Mouse (Mus musculus): ENCODE data around the gene Lnx1. TPM values are rescaled to one million over a fixed set of nuclear protein-coding genes. Genes with fewer than 3 reads are reported as not detected.

Gene Lnx1
- polyA plus RNA-seq, 1 experiment from 2014 or later, result 0.72 TPM

- Histone ChIP-seq H3K27ac (no peak overlapping the region), H3K4me3 (no peak overlapping the region), H3K27me3 (ENCODE audit: insufficient read depth, poor library complexity, severe bottlenecking) (no peaks in the 10 kb centered on the region), H3K36me3 (no peaks in the 10 kb centered on the region), H3K9me3 (no peaks in the 10 kb centered on the region), H3K4me1 (replicated peaks) (no peaks in the 10 kb centered on the region)
- no peak for DNase-seq (ENCODE audit: low spot score)
- WGBS, result 79% methylated on average over 18 of the region's 18 CpGs
Observed at GRCm38 (mm10) chr5:74613491-74614151, 89.1 kb downstream of the Lnx1 start.

- no peaks in the 10 kb centered on the region for H3K36me3 ChIP-seq
- WGBS, result 91% methylated on average over 5 of the region's 5 CpGs
- H3K27me3 ChIP-seq (ENCODE audit: insufficient read depth, poor library complexity, severe bottlenecking), result no peaks in the 10 kb centered on the region
Observed at GRCm38 (mm10) chr5:74612713-74613112, 90.0 kb downstream of the Lnx1 start.

GRCm38 (mm10) chr5:74610511-74610910 lies 92.2 kb downstream of the Lnx1 start:
- Histone ChIP-seq H3K9me3 (no peaks in the 10 kb centered on the region), H3K4me1 (replicated peaks) (no peaks in the 10 kb centered on the region), H3K27me3 (ENCODE audit: insufficient read depth, poor library complexity, severe bottlenecking) (no peaks in the 10 kb centered on the region), H3K36me3 (no peaks in the 10 kb centered on the region), H3K4me3 (no peak overlapping the region), H3K27ac (no peak overlapping the region)
- DNase-seq (ENCODE audit: low spot score), result no peak
- 90% methylated on average over 10 of the region's 10 CpGs for WGBS

More at GRCm38 (mm10) chr5:74612713-74613112, 90.0 kb downstream of the Lnx1 start:
- H3K4me3 ChIP-seq, result no peak overlapping the region
- no peaks in the 10 kb centered on the region for H3K4me1 ChIP-seq (replicated peaks)
- DNase-seq (ENCODE audit: low spot score), result no peak
- no peaks in the 10 kb centered on the region for H3K9me3 ChIP-seq
- no peak overlapping the region for H3K27ac ChIP-seq

- H3K4me3 ChIP-seq, result no peak overlapping the region
- no peaks in the 10 kb centered on the region for H3K9me3 ChIP-seq
- no peaks in the 10 kb centered on the region for H3K36me3 ChIP-seq
- DNase-seq (ENCODE audit: low spot score), result no peak
- no peaks in the 10 kb centered on the region for H3K27me3 ChIP-seq (ENCODE audit: insufficient read depth, poor library complexity, severe bottlenecking)
- no peaks in the 10 kb centered on the region for H3K4me1 ChIP-seq (replicated peaks)
- 82% methylated on average over 8 of the region's 8 CpGs for WGBS
- H3K27ac ChIP-seq, result no peak overlapping the region
Observed at GRCm38 (mm10) chr5:74606213-74606612, 96.5 kb downstream of the Lnx1 start.

- Histone ChIP-seq H3K27me3 (ENCODE audit: insufficient read depth, poor library complexity, severe bottlenecking) (no peaks in the 10 kb centered on the region), H3K36me3 (peaks cover 15% of the 10 kb centered on the region), H3K4me1 (replicated peaks) (no peaks in the 10 kb centered on the region), H3K27ac (no peak overlapping the region), H3K4me3 (no peak overlapping the region), H3K9me3 (no peaks in the 10 kb centered on the region)
- 79% methylated on average over 4 of the region's 4 CpGs for WGBS
- no peak for DNase-seq (ENCODE audit: low spot score)
Observed at GRCm38 (mm10) chr5:74603306-74603705, 99.4 kb downstream of the Lnx1 start.

- 89% methylated on average over 10 of the region's 10 CpGs for WGBS
- H3K4me3 ChIP-seq, result no peak overlapping the region
- no peak for DNase-seq (ENCODE audit: low spot score)
Observed at GRCm38 (mm10) chr5:74602371-74602770, 100.3 kb downstream of the Lnx1 start.

GRCm38 (mm10) chr5:74601965-74602364 lies 100.7 kb downstream of the Lnx1 start:
- no peak for DNase-seq (ENCODE audit: low spot score)
- Histone ChIP-seq H3K27ac (no peak overlapping the region), H3K36me3 (peaks cover 28% of the 10 kb centered on the region), H3K27me3 (ENCODE audit: insufficient read depth, poor library complexity, severe bottlenecking) (no peaks in the 10 kb centered on the region), H3K4me1 (replicated peaks) (no peaks in the 10 kb centered on the region), H3K4me3 (no peak overlapping the region), H3K9me3 (no peaks in the 10 kb centered on the region)
- WGBS, result 88% methylated on average over 6 of the region's 6 CpGs

More at GRCm38 (mm10) chr5:74602371-74602770, 100.3 kb downstream of the Lnx1 start:
- H3K4me1 ChIP-seq (replicated peaks), result no peaks in the 10 kb centered on the region
- no peaks in the 10 kb centered on the region for H3K9me3 ChIP-seq
- H3K36me3 ChIP-seq, result peaks cover 24% of the 10 kb centered on the region
- H3K27me3 ChIP-seq (ENCODE audit: insufficient read depth, poor library complexity, severe bottlenecking), result no peaks in the 10 kb centered on the region
- H3K27ac ChIP-seq, result no peak overlapping the region

GRCm38 (mm10) chr5:74601171-74601570 lies 101.5 kb downstream of the Lnx1 start:
- Histone ChIP-seq H3K4me3 (no peak overlapping the region), H3K27me3 (ENCODE audit: insufficient read depth, poor library complexity, severe bottlenecking) (no peaks in the 10 kb centered on the region), H3K4me1 (replicated peaks) (no peaks in the 10 kb centered on the region), H3K36me3 (peaks cover 36% of the 10 kb centered on the region), H3K27ac (no peak overlapping the region), H3K9me3 (no peaks in the 10 kb centered on the region)
- 94% methylated on average over 3 of the region's 3 CpGs for WGBS
- no peak for DNase-seq (ENCODE audit: low spot score)

GRCm38 (mm10) chr5:74600010-74600409 lies 102.7 kb downstream of the Lnx1 start:
- no peaks in the 10 kb centered on the region for H3K9me3 ChIP-seq
- no peaks in the 10 kb centered on the region for H3K4me1 ChIP-seq (replicated peaks)
- no peak for DNase-seq (ENCODE audit: low spot score)
- H3K4me3 ChIP-seq, result no peak overlapping the region
- H3K27me3 ChIP-seq (ENCODE audit: insufficient read depth, poor library complexity, severe bottlenecking), result no peaks in the 10 kb centered on the region
- no peak overlapping the region for H3K27ac ChIP-seq
- WGBS, result 84% methylated on average over 5 of the region's 5 CpGs
- H3K36me3 ChIP-seq, result peaks cover 48% of the 10 kb centered on the region

- Histone ChIP-seq H3K27ac (no peak overlapping the region), H3K4me3 (no peak overlapping the region), H3K27me3 (ENCODE audit: insufficient read depth, poor library complexity, severe bottlenecking) (no peaks in the 10 kb centered on the region), H3K36me3 (peaks cover 99% of the 10 kb centered on the region), H3K4me1 (replicated peaks) (no peaks in the 10 kb centered on the region), H3K9me3 (no peaks in the 10 kb centered on the region)
- WGBS, result 68% methylated on average over 8 of the region's 8 CpGs
- no peak for DNase-seq (ENCODE audit: low spot score)
Observed at GRCm38 (mm10) chr5:74593147-74593546, 109.6 kb downstream of the Lnx1 start.

- Histone ChIP-seq H3K4me3 (no peak overlapping the region), H3K27me3 (ENCODE audit: insufficient read depth, poor library complexity, severe bottlenecking) (no peaks in the 10 kb centered on the region), H3K4me1 (replicated peaks) (no peaks in the 10 kb centered on the region), H3K9me3 (no peaks in the 10 kb centered on the region), H3K27ac (no peak overlapping the region), H3K36me3 (peaks cover 92% of the 10 kb centered on the region)
- DNase-seq (ENCODE audit: low spot score), result no peak
- WGBS, result 91% methylated on average over 5 of the region's 5 CpGs
Observed at GRCm38 (mm10) chr5:74591413-74591812, 111.3 kb downstream of the Lnx1 start.

- H3K27ac ChIP-seq, result no peak overlapping the region
- H3K27me3 ChIP-seq (ENCODE audit: insufficient read depth, poor library complexity, severe bottlenecking), result no peaks in the 10 kb centered on the region
- no peak overlapping the region for H3K4me3 ChIP-seq
- DNase-seq (ENCODE audit: low spot score), result no peak
- H3K36me3 ChIP-seq, result peaks cover 84% of the 10 kb centered on the region
- 94% methylated on average over 7 of the region's 7 CpGs for WGBS
- H3K9me3 ChIP-seq, result no peaks in the 10 kb centered on the region
- no peaks in the 10 kb centered on the region for H3K4me1 ChIP-seq (replicated peaks)
Observed at GRCm38 (mm10) chr5:74589133-74589532, 113.6 kb downstream of the Lnx1 start.

GRCm38 (mm10) chr5:74571767-74572166 lies 130.9 kb downstream of the Lnx1 start:
- Histone ChIP-seq H3K4me3 (no peak overlapping the region), H3K36me3 (peaks cover 64% of the 10 kb centered on the region), H3K27me3 (ENCODE audit: insufficient read depth, poor library complexity, severe bottlenecking) (no peaks in the 10 kb centered on the region), H3K4me1 (replicated peaks) (no peaks in the 10 kb centered on the region), H3K27ac (no peak overlapping the region), H3K9me3 (no peaks in the 10 kb centered on the region)
- WGBS, result 90% methylated on average over 6 of the region's 6 CpGs
- no peak for DNase-seq (ENCODE audit: low spot score)

- Histone ChIP-seq H3K4me1 (replicated peaks) (no peaks in the 10 kb centered on the region), H3K9me3 (no peaks in the 10 kb centered on the region), H3K4me3 (no peak overlapping the region), H3K36me3 (peaks cover 84% of the 10 kb centered on the region), H3K27me3 (ENCODE audit: insufficient read depth, poor library complexity, severe bottlenecking) (no peaks in the 10 kb centered on the region), H3K27ac (no peak overlapping the region)
- DNase-seq (ENCODE audit: low spot score), result no peak
- 94% methylated on average over 1 of the region's 1 CpGs for WGBS
Observed at GRCm38 (mm10) chr5:74561151-74561550, 141.6 kb downstream of the Lnx1 start.

Data from hindbrain, embryonic 10.5 days (tissue).